Mouse (Mus musculus): ENCODE measurements around the gene Tmed1.
"Not testable (repeated sequence)": the region's sequence is repeated elsewhere in the genome, so short reads cannot be mapped to it uniquely, and the experiment has no call there.

Gene Tmed1

DNA sequence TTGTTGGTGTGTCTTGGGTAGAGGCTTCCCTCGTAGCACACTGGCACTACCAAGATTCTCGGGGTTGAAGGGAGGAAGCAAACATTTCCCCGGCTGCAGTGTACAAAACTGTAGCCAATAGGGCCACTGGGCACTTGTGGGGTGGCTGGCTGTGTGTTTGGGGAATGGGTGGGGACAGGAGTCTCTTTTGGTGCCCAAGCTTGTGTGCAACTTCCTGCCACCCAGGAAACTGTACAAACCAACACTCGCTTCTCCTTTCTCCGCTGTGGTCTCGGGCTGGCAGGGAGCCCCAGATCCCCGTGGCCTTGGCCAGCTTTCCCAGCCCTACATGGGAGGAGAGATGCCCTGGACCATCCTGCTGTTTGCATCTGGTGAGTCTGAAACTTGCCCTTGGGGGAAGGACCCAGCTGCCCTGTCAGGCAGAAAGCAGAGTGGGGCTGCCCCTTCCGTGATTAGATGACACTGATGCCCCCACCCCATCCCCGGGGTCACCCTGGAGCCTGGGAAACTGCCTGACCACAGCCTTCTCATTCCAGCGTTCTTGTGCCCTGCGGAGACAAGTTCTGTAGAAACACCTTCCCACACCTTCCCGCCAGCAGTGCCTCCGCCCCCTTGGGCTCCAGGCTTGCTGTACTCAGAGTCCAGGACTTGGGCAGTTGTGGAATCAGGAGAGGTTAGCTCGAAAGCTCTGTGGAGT lies 16.0 kb upstream of the Tmed1 start, which contains the start of gene AB124611:
Gene AB124611 (plus strand): TSS at position 240 of the 697 bp plus-strand sequence.
- DNase-seq (ENCODE audit: low read depth, low spot score): no peak

DNA sequence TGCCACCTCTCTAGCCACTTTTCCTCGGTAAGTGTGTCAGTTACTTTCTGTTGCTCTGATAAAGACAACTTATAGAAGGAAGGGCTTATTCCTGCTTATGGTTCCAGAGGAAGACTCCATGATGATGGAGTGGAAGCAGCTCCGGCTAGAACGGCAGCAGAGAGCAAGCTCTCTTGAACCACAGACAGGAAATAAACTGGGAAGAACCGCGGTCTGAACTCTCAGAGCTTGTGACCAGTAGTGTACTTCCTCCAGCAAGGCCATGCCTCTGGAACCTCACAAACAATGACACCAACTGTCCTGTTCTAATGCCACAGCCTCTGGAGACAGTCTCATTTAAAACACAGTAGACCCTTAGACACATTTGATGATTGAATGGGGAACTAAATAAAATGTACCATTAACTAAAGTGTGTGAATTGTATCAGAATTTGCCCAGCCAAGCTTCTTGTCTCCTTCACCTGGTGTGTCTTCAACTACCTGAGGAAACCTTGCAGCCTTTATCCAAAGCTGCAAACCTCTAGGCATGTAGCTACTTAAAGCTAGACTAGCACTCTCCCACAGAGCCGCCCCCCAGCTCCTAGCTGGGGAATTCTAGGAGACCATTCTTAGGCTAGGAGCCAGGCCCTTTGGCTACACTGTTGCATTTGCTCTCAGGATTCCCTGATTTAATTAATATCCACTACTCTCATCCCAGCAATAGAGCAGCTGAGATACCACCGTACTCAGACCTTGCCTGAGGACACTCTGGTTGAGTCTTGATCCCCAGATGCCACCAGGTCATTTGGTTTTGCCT lies 15.3 kb upstream of the Tmed1 start:
- DNase-seq (ENCODE audit: low read depth, low spot score): no peak

DNA sequence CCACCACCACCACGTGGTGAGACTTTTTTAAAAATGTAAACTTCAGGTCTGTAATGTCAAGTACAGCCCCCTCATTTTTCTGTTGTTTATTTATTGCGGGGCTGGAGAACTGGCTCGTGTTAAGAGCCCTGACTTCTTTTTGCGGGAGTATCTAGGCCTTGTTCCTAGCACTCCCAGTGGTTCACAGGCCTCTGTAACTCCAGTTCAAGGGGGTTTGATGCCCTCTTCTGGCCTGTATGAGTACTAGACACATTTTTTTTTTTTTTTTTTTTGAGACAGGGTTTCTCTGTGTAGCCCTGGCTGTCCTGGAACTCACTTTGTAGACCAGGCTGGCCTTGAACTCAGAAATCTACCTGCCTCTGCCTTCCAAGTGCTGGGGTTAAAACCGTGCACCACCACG lies 8.6 kb upstream of the Tmed1 start:
- DNase-seq (ENCODE audit: low read depth, low spot score): not testable (repeated sequence)

DNA sequence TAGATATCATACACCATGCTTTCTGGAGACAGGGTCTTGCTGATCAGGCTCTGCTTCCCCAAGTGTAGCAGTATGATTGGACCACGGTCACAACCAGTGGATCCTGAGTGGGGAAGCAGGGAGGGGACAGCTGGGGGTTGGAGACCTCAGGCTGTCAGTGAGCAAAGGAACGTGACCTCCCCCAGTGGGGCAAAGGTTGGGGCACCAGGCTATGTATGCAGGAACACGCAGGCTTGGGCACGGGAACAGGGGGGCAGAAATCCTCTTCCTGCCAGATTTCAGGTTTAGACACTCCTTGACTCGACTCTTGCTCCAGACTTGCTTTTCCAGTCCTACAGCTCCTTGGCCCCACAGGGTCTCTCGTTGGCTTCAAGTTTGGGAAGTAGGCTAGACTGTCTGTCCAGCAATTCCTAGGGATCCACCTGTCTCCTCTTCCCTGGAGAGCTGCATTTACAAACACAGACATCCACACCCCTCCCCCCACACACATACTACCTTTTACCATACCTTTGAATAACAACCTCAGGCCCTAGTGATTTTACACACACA lies 8.0 kb upstream of the Tmed1 start:
- DNase-seq (ENCODE audit: low read depth, low spot score): no peak

DNA sequence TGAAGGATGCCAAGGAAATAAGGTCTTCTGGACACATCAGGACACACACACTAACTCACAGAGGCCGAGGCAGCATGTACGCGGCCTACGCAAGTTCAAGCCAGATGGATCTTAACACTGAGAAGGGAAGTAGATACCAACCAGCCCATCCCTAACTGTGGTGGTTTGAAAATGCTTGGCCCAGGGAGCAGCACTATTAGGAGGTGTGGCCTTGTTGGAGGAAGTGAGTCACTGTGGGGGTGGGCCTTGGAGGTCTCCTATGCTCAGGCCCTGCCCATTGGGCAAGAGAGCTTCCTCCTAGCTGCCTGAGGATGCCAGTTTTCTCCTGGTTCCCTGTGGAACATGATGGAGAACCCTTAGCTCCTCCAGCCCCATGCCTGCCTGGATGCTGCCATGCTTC lies 3.4 kb upstream of the Tmed1 start:
- no peak for DNase-seq (ENCODE audit: low read depth, low spot score)

DNA sequence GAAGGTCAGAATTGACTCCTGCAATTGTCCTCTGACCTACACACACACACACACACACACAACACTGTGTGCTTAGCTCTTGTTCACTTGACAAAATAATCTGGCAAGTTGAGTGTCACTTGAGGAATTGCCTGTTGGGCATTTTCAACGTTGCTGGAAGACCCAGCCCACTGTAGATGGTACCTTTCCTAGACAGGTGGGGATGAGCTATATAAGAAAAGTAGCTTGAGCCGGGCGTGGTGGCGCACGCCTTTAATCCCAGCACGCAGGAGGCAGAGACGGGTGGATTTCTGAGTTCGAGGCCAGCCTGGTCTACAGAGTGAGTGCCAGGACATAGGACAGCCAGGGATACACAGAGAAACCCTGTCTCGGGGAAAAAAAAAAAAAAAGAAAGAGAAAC lies 1.0 kb upstream of the Tmed1 start:
- DNase-seq (ENCODE audit: low read depth, low spot score): no peak

DNA sequence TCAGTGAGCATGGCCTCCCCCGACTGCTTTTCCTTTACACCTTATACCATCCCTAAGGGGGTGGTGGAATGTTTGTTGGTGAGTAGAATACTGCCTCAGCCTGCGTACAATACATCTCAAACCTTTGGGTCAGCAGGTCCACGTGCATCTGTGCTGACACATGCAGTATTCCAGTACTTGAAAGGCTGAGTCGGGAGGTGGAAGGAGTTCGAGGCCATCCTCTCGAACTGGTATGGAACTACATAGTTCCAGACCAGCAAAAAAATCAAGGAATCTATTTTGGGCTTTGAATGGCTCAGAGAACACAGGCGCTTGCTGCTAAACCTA lies 600 bp upstream of the Tmed1 start:
- DNase-seq (ENCODE audit: low read depth, low spot score): no peak

DNA sequence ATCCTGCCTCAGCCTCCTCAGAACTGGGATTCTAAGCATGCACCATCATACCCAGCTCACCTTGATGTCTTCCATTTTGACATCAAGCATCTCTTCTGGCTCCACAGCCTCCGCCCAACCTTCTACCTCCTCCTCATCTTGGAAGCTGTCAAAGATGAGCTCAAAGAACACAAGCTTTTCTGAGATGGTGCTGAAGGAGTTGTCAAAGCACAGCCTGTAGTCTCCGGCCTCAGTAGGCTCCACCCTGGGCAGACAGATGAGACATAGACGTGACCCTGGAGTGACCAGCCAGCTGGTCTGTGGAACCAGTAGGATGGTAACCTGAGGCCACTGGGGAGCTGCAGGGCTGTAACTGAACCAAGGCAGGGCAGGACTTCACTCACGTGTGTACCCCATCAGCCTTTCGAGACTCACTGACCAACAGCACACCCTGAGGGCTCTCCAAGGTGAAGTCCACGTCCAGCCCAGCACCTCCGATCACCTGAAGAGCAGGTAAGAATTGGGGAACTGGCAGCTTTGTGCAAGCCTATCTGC lies 1.1 kb downstream of the Tmed1 start:
- no peak for DNase-seq (ENCODE audit: low read depth, low spot score)

DNA sequence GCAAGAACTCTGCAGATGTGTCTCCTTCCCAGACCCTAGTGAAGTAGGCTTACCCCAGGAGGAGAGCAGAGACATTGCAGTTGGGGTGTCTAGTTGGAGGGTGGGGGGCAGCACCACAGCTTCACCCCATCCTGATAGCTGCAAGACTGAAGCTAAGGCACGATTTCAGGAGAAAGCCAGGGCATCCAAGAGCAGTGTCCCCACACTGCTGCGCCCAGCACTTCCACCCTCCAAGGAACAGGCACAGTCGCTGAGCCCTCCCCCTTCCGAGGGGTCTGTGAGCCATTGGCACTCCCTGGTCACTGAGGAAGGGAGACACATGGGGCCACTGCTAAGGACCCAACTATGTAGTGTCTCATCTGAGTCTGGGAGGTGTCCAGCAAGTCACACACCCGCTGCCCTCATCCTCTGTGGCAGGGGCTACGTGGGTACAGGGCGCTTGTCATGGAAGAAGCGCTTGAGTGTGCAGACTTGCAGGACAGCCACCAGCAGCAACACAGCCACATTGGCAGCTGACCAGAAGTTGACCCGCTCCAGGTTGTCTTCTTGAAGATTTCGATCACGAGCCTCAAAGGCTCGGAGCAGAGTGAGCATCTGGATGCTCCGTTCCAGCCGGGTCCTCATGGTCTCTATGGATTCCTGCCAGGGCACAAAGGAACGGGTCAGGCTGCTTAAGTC lies 2.2 kb downstream of the Tmed1 start:
- DNase-seq (ENCODE audit: low read depth, low spot score): no peak

DNA sequence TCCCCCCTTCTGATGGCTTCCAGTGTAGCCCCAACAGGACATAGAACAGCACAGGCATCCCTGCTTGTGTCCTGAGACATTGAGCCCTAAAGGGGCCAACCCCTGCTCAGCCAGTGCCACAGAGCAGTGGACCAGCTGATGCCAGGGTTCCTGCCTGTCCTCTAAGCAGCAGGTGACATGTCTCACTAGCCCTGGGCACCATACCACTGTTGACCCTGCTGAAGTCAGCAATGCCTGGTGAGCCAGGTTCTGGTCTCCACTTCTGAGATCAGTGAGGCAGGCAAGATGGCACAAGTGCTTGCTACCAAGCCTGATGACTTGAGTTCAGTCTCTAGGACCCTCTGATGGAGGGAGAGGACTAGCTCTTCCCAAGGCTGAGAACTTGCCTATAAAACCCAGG lies 4.3 kb downstream of the Tmed1 start:
- no peak for DNase-seq (ENCODE audit: low read depth, low spot score)

DNA sequence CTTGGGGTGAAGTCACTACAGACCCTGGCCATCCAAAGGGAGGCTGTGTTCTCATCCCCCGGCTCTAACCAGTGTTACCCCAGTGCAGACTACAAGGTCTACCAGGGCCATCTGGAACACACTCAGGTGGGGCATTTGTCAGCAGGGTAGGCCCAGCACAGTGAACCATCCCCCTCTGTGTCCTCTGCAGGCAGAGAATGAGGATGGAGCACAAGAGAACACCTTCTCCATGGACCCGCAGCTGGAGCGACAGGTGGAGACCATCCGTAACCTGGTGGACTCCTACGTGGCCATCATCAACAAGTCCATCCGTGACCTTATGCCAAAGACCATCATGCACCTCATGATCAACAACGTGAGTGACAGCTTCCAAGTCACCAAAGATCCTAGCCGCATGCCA lies 6.7 kb downstream of the Tmed1 start:
- DNase-seq (ENCODE audit: low read depth, low spot score): no peak

DNA sequence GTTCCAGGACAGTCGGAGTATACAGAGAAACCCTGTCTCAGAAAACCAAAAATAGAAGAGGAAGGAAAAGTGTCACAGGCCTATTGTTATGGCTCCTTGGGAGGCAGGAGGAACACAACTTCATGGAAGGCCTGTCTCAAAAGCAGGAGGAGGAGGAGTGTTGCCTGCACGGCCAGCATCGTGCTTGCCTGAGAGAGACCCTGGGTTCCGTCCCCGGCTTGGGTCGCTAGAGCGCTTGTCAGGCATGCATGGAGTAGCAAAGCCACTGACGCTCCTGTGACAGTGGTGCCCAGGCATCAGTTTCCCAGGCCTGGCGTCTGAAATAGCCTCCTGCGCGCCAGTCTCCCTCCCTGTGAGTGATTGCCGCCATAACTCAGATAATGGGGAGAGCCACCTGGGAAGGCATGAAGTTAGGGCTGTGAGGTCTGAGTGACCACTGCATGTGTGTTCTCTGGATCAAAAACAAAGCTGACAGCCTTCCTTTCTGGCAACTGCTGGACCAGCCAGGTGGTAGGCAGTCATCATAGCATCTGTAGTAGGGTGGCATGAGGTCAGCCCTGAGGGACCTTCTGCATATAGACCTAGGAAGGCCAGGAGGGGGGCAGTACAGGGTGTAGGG lies 11.7 kb downstream of the Tmed1 start:
- no peak for DNase-seq (ENCODE audit: low read depth, low spot score)

DNA sequence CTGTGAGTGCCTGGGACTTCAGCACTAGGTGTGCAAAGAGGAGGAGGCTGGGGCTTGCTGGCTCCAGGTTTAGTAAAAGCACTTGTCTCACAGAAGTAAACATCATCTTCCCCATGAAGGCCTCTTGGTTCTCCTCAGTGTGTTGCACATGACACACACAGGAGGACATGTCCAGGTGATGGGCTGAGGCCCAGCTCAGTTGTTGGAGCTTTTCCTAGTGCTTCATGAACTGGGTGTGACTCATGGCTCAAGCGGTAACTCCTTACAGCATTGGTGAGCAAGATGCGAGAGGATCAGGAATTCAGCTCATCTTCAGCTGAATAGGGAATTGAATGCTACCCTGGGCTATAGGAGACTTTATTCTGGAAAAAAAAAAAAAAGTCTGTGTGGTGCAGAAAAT lies 12.4 kb downstream of the Tmed1 start:
- DNase-seq (ENCODE audit: low read depth, low spot score): no peak

DNA sequence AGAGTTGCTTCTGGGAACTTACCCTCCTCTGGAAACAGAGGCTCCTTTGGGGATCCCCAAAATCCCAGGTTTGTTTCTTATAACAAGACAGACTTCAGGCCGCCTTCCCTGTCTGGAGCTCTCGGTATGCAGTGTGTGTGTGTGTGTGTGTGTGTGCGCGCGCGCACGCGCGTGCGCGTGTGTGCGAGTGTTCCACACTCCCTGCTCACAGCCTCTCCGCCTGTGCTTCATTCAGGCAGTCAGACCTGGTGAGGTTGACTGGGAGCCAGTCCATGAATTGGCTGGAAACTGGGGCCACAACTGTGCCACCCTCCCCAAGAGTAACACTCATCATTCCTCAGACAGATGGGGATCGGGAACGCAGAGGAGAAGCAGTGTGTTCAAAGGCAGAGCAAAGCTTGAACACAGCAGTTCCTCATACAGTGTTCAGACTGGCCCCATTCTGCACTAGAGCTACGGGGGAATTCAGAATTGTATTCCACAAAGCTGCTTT lies 13.0 kb downstream of the Tmed1 start:
- DNase-seq (ENCODE audit: low read depth, low spot score): no peak

DNA sequence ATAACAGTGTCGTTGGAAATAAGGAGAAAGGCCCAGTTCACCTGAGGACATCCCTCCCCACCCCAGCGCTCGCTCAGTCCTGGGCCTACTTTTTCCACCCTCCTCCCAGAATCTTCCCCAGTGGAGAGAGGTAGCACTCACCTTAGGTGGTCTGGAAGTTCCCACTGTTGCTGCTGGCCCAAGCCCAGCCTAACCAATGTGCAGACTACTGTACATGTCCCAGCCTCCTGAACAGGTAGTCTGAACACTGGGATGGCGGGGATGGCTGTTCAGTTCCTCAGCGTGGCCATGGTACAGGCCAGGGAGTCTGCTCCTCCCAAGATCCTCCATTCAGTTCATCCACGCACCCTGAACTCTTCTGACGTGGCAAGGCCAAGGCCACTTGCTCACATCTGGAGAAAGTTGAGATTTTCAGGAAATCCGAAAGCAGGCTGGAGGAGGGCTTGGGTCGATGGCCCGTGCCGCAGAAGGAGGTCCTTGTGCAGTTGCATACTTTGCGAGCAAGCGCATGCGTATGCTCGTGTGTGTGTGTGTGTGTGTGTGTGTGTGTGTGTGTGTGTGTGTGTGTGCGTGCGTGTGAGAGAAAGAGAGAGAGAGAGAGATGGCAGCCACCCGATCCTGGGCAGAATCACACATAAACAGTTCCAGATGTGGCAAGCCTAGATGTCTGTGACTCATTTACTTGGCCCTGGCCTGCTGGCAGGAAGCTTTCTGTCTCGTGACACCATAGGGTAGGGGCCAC lies 13.6 kb downstream of the Tmed1 start:
- no peak for DNase-seq (ENCODE audit: low read depth, low spot score)

DNA sequence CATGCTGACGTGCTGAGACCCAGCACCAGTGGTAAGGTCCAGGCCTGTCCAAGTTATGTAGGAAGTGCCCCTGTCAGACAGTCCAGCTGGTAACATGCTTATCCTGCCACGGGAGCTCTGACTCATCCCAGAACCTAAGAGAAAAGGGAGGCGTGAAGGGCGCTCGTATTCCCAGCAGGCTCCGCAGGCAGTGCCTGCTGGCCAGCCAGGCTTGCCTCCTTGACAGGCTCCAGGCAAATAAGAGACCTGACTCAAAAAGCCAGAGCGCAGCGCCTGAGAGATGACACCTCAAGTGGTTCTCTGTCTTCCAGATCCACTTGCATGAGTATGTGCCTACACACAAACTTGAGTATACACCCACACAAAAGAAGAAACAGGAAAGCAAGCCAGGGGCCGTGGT lies 15.3 kb downstream of the Tmed1 start:
- DNase-seq (ENCODE audit: low read depth, low spot score): no peak

DNA sequence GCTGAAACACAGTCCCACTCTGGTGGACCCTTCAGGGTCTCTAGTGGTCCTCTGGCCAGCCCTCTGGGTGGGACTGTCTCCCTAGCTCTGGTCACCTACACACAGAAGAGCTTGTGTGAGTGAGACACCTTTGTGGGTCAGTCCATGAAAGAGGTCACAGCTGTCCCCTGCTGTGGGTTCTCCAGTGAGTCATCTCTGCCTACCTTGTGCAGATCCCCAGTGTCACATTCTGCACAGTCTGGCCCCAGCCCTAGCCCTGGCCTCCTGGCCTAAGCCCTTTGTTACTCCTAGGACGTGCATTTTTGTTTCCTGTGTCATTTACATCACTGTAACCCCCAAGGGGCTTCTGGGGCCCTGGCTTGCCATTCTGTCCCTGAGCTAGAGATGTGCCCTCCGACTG lies 16.1 kb downstream of the Tmed1 start:
- no peak for DNase-seq (ENCODE audit: low read depth, low spot score)

DNA sequence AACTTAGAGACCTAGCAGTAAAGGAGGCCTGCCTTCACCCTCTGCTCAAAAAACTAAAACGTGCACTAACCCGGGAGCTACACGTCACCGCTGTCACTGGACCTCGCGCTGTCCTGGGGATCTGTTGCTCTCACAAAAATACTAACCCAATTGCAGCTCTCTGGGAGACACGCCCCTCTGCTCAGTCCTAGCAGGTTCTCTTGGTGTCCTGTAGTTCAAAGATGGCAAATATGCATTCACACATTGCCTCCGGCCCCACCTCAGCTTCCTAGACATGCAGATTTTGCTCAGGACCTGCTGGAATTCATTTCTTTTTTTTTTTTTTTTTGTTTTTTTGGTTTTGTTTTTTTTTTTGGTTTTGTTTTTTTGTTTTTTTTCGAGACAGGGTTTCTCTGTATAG lies 19.4 kb downstream of the Tmed1 start:
- no peak for DNase-seq (ENCODE audit: low read depth, low spot score)

DNA sequence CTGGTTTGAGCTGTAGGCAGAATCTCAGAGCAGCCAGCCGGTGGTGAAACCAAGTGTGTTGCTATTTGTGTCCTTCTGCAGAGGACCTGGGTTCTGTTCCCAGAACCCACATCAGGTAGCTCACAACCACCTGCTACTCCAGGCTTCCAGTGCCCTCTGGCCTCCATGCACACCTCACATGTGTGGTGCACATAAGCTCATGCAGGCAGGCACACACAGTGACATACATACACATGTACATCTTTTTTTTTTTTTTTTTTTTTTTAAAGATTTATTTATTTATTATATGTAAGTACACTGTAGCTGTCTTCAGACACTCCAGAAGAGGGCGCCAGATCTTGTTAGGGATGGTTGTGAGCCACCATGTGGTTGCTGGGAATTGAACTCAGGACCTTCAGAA lies 21.8 kb downstream of the Tmed1 start:
- DNase-seq (ENCODE audit: low read depth, low spot score): not testable (repeated sequence)

DNA sequence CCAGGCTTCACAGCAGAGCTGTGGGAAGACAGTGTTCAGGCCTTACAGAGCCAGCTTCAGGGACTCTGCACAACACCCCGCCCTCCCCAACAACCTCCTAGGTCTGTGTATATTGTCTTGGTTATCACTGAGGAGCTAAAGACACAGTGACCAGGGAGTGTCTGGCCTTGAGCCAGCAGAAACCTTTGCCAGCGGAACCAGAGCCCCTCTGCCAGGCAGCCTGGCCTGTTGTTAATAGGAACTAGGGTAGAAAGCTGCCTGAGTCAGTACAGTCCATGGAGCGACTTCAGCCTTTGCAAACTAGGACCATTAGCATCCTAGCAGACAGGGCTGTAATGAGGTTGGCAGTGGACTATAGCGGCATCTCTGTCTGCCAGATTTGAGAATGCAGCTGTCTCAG lies 26.0 kb downstream of the Tmed1 start:
- no peak for DNase-seq (ENCODE audit: low read depth, low spot score)

DNA sequence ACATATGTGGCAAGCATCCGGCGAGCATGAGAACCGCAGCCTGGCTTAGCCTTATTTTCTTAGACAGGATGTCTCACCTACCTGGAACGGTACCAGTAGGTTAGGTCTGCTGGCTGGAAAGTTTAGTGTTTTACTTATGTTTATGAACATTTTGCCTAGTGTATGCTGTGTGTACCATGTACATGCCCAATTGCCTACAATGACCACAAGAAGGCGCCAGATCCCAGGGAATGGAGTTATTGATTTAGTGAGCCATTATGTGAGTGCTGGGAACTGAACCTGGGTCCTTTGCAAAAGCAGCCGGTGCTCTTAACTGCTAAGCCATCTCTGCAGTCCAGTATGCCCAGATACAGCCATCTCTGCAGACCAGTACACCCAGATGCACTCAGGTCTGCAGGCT lies 32.3 kb downstream of the Tmed1 start:
- DNase-seq (ENCODE audit: low read depth, low spot score): no peak

Data from retina, postnatal 7 days (tissue).